Mouse (Mus musculus): Measurements from ENCODE around the gene Defb20. TPM values are rescaled to one million over a fixed set of nuclear protein-coding genes. Genes with fewer than 3 reads are reported as not detected.
A peak's percentile ranks its signal among the peaks of the same experiment; 100 is the strongest.

Gene Defb20
- total and polyA plus RNA-seq, 2 experiments from 2014 or later: not detected

DNA sequence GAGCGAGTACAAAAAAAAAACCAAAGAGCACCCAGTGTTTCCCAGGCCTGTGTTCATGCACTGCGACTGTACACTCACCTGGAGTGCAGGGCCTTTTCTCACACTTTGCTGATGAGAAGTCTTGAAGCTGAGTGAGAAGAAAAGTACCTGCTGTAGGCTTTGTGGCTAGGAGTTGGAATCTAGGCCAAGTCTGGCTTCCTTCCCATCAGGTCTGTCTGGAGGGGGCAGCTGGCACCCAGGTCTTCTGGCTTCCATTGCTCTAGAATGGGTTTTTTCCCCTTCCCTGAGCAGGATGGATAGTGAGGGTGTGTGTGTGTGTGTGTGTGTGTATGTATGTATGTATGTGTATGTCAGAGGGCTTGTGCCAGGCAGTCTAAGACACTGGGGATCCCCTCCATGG, 37.0 kb upstream of the Defb20 start:
- WGBS: 93% methylated on average over 2 of the region's 2 CpGs
- Histone ChIP-seq H3K4me3 (ENCODE audit: low read depth, low read length) (no peak overlapping the region), H3K27ac (ENCODE audit: low read depth, low read length) (no peak overlapping the region), H3K9me3 (ENCODE audit: low read length) (no peaks in the 10 kb centered on the region), H3K4me1 (ENCODE audit: insufficient read depth, low read length) (0 out of 2 replicates have a peak, but pooled peaks cover 3% of the 10 kb centered on the region), H3K4me2 (ENCODE audit: low read depth, low read length, poor library complexity, severe bottlenecking) (no peak overlapping the region), H3K27me3 (ENCODE audit: insufficient read depth, low read length) (no peaks in the 10 kb centered on the region), H3K36me3 (ENCODE audit: insufficient read depth, low read length) (no peaks in the 10 kb centered on the region), H3K9ac (replicated peaks; ENCODE audit: low read length, poor library complexity, severe bottlenecking) (no peak overlapping the region)
- DNase-seq (ENCODE audit: low spot score) (no peak), ATAC-seq (ENCODE audit: low FRiP score) (no peak)
- no peak for TF ChIP-seq CTCF (IDR thresholded peaks at IDR 0.05)

DNA sequence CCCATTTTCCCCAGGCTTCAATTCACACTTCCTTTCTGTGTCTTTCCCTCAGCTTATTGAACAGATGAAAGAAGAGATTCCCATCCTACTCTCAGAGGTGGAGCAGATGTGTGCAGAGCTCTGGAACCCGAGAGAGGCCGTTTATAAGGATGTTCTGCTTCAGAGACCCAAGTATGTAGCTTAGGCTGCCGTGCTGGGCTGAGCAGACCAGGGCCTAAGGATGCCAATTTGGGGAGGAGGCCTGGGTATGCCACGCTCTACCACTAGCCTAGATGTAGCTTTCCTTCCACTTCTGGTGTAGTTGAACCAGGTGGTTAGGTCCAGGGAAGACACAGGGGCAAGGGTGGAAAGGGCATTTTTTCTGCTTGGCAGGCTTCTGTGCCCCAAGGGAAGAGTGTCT, 34.5 kb upstream of the Defb20 start:
- 54% methylated on average over 4 of the region's 4 CpGs for WGBS
- Histone ChIP-seq H3K9ac (replicated peaks; ENCODE audit: low read length, poor library complexity, severe bottlenecking) (no peak overlapping the region), H3K4me1 (ENCODE audit: insufficient read depth, low read length) (0 out of 2 replicates have a peak, but pooled peaks cover 2% of the 10 kb centered on the region), H3K27ac (ENCODE audit: low read depth, low read length) (no peak overlapping the region), H3K4me2 (ENCODE audit: low read depth, low read length, poor library complexity, severe bottlenecking) (no peak overlapping the region), H3K4me3 (ENCODE audit: low read depth, low read length) (no peak overlapping the region), H3K27me3 (ENCODE audit: insufficient read depth, low read length) (no peaks in the 10 kb centered on the region), H3K36me3 (ENCODE audit: insufficient read depth, low read length) (no peaks in the 10 kb centered on the region), H3K9me3 (ENCODE audit: low read length) (no peaks in the 10 kb centered on the region)
- no peak for TF ChIP-seq CTCF (IDR thresholded peaks at IDR 0.05)
- ATAC-seq (ENCODE audit: low FRiP score): no peak
- no peak for DNase-seq (ENCODE audit: low spot score)

DNA sequence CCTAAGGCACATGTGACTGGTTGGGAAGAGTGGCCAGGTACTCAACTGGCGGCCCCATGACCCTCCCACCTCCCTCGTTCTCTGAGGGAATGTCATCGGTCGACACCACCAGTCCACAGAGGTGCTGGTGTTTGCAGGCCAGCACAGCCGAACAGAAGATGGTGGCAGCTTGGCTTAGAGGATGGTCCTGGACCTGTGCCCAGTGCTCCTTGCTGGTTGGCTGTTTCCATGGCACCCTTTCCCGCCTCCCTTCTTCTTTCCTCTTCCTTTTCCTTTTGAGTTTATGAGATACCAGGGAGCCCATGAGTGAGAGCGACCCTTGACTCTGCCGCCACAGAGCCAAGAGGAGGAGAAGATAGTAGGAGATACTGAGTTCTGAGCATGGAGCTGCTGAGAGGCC, 33.6 kb upstream of the Defb20 start:
- Histone ChIP-seq H3K4me2 (ENCODE audit: low read depth, low read length, poor library complexity, severe bottlenecking) (no peak overlapping the region), H3K9ac (replicated peaks; ENCODE audit: low read length, poor library complexity, severe bottlenecking) (no peak overlapping the region), H3K9me3 (ENCODE audit: low read length) (no peaks in the 10 kb centered on the region), H3K4me1 (ENCODE audit: insufficient read depth, low read length) (no peaks in the 10 kb centered on the region), H3K27ac (ENCODE audit: low read depth, low read length) (no peak overlapping the region), H3K4me3 (ENCODE audit: low read depth, low read length) (no peak overlapping the region), H3K27me3 (ENCODE audit: insufficient read depth, low read length) (no peaks in the 10 kb centered on the region), H3K36me3 (ENCODE audit: insufficient read depth, low read length) (no peaks in the 10 kb centered on the region)
- ATAC-seq (ENCODE audit: low FRiP score) (no peak), DNase-seq (ENCODE audit: low spot score) (peak; percentile 62)
- WGBS: 89% methylated on average over 8 of the region's 8 CpGs
- TF ChIP-seq CTCF (IDR thresholded peaks at IDR 0.05): no peak

DNA sequence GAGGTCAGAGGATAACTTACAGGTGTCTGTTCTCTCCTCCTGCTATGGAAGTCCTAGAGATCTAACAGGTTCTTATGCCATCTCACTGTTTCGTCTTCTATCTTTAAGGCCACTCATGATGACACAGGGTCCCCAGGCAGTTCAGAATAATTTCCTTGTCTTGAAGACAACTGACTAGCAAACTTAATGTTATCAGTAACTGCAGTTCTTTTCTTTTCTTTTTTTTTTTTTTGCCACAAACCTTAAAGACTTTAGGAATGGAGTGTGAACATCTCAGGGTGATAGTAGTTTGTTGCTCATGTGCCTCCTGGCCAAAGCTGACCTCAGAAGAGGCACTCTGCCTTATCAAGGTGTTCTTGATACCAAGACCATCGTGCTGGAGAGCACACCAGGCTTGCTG, 30.2 kb upstream of the Defb20 start:
- Histone ChIP-seq H3K4me1 (ENCODE audit: insufficient read depth, low read length) (no peaks in the 10 kb centered on the region), H3K9me3 (ENCODE audit: low read length) (no peaks in the 10 kb centered on the region), H3K4me3 (ENCODE audit: low read depth, low read length) (no peak overlapping the region), H3K9ac (replicated peaks; ENCODE audit: low read length, poor library complexity, severe bottlenecking) (no peak overlapping the region), H3K27me3 (ENCODE audit: insufficient read depth, low read length) (no peaks in the 10 kb centered on the region), H3K36me3 (ENCODE audit: insufficient read depth, low read length) (no peaks in the 10 kb centered on the region), H3K27ac (ENCODE audit: low read depth, low read length) (no peak overlapping the region), H3K4me2 (ENCODE audit: low read depth, low read length, poor library complexity, severe bottlenecking) (no peak overlapping the region)
- TF ChIP-seq CTCF (IDR thresholded peaks at IDR 0.05): no peak
- WGBS: 65% methylated on average over 2 of the region's 2 CpGs
- no peak for ATAC-seq (ENCODE audit: low FRiP score)
- DNase-seq (ENCODE audit: low spot score): no peak

DNA sequence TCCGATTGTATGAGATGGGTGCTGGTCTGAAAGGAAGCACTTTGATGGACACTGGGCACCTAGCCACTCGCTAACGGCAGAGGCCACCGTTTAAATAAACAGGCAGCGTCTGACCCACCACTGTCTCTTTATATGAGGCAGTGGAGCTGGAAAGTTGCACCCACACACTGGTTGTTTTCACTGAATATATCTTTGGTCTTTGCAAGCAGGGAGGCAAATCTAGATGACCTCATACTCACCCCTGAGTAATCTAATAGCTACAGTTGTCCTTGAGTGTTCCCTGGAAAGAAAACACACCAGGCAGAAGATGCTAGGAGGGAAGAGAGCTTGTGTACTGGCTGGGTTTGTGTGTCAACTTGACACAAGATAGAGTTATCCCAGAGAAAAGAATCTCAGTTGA, 29.4 kb upstream of the Defb20 start:
- no peak overlapping the region for H3K9ac ChIP-seq (replicated peaks; ENCODE audit: low read length, poor library complexity, severe bottlenecking)
- H3K36me3 ChIP-seq (ENCODE audit: insufficient read depth, low read length): no peaks in the 10 kb centered on the region
- no peaks in the 10 kb centered on the region for H3K27me3 ChIP-seq (ENCODE audit: insufficient read depth, low read length)
- H3K4me2 ChIP-seq (ENCODE audit: low read depth, low read length, poor library complexity, severe bottlenecking): no peak overlapping the region
- TF ChIP-seq CTCF (IDR thresholded peaks at IDR 0.05): no peak
- H3K9me3 ChIP-seq (ENCODE audit: low read length): no peaks in the 10 kb centered on the region
- no peak overlapping the region for H3K4me3 ChIP-seq (ENCODE audit: low read depth, low read length)
- H3K27ac ChIP-seq (ENCODE audit: low read depth, low read length): no peak overlapping the region
- H3K4me1 ChIP-seq (ENCODE audit: insufficient read depth, low read length): no peaks in the 10 kb centered on the region
- no peak for ATAC-seq (ENCODE audit: low FRiP score)
- no peak for DNase-seq (ENCODE audit: low spot score)
- WGBS: 43% methylated on average over 5 of the region's 5 CpGs

GRCm38 (mm10) chr2:152450241-152450640, 26.6 kb upstream of the Defb20 start:
- H3K9ac ChIP-seq (replicated peaks; ENCODE audit: low read length, poor library complexity, severe bottlenecking): no peak overlapping the region
- no peaks in the 10 kb centered on the region for H3K27me3 ChIP-seq (ENCODE audit: insufficient read depth, low read length)
- no peak overlapping the region for H3K27ac ChIP-seq (ENCODE audit: low read depth, low read length)
- no peak overlapping the region for H3K4me3 ChIP-seq (ENCODE audit: low read depth, low read length)
- ATAC-seq (ENCODE audit: low FRiP score) (no peak), DNase-seq (ENCODE audit: low spot score) (peak; percentile 71)
- H3K4me2 ChIP-seq (ENCODE audit: low read depth, low read length, poor library complexity, severe bottlenecking): no peak overlapping the region
- no peaks in the 10 kb centered on the region for H3K4me1 ChIP-seq (ENCODE audit: insufficient read depth, low read length)
- no peaks in the 10 kb centered on the region for H3K9me3 ChIP-seq (ENCODE audit: low read length)
- 5% methylated on average over 5 of the region's 5 CpGs for WGBS
- peak; percentile 82 for TF ChIP-seq CTCF (IDR thresholded peaks at IDR 0.05)
- no peaks in the 10 kb centered on the region for H3K36me3 ChIP-seq (ENCODE audit: insufficient read depth, low read length)
